Mouse (Mus musculus) lung, postnatal 0 days (tissue): ENCODE results near the gene Cers5. TPM values are rescaled to one million over a fixed set of nuclear protein-coding genes. Genes with fewer than 3 reads are reported as not detected.

ENCODE experiments used
- ATAC-seq: fragments of 200-750 bp; cut with Nextera tagmentation; 2 replicates; pipeline ENCODE4 v1.8.0; 2017; ENCODE audit warnings: moderate library complexity
- DNase-seq: peaks from one replicate; pipeline ENCODE4 v3.0.0-alpha.2; 2016; ENCODE audit warnings: low spot score
- H3K27ac ChIP-seq: fragments of 300-500 bp; sonication (generic); 2 replicates; pipeline ENCODE4 v1.5.1; 2014; ENCODE audit warnings: antibody characterized with exemption, mild to moderate bottlenecking, low read length, mixed read lengths
- H3K27me3 ChIP-seq: fragments of 300-500 bp; sonication (generic); replicated peaks from 2 replicates; pipeline ENCODE4 v1.6.1; 2014; ENCODE audit warnings: low read length, mixed read lengths; ENCODE audit not compliant: insufficient read depth
- H3K36me3 ChIP-seq: fragments of 300-500 bp; sonication (generic); 2 replicates; pipeline ENCODE4 v1.6.1; 2014; ENCODE audit warnings: low read length, mixed read lengths; ENCODE audit not compliant: insufficient read depth
- H3K4me1 ChIP-seq: fragments of 300-500 bp; sonication (generic); 2 replicates; pipeline ENCODE4 v1.6.1; 2014; ENCODE audit warnings: antibody characterized with exemption, low read depth, low read length, mixed read lengths; ENCODE audit not compliant: insufficient read depth
- H3K4me2 ChIP-seq: fragments of 300-500 bp; sonication (generic); replicated peaks from 2 replicates; pipeline ENCODE4 v1.6.1; 2014; ENCODE audit warnings: low read depth, mild to moderate bottlenecking, low read length, moderate library complexity, mixed read lengths
- H3K4me3 ChIP-seq: fragments of 300-500 bp; sonication (generic); 2 replicates; pipeline ENCODE4 v1.5.1; 2014; ENCODE audit warnings: low read depth, low read length
- H3K9ac ChIP-seq: fragments of 300-500 bp; sonication (generic); replicated peaks from 2 replicates; pipeline ENCODE4 v1.6.1; 2014; ENCODE audit warnings: low read depth, mild to moderate bottlenecking
- H3K9me3 ChIP-seq: fragments of 300-500 bp; sonication (generic); 2 replicates; pipeline ENCODE4 v1.6.1; 2016; ENCODE audit warnings: low read length, mixed read lengths
- CTCF ChIP-seq: IDR thresholded peaks from 2 replicates; pipeline ENCODE4 v1.5.1; 2016; ENCODE audit warnings: antibody characterized with exemption, mild to moderate bottlenecking
- EP300 ChIP-seq: IDR thresholded peaks from 2 replicates; pipeline ENCODE4 v1.6.1; 2016; ENCODE audit warnings: antibody characterized with exemption, mild to moderate bottlenecking, control low read depth
- WGBS: fragments of 180-500 bp; shearing (Covaris S2); extraction: QIAGEN DNeasy Blood & Tissue Kit; methylation state at CpG from one replicate; pipeline ENCODE4 v1.1.7; 2014; 5-methylcytosine and 5-hydroxymethylcytosine counted together
- polyA plus RNA-seq: library from polyadenylated mRNA; unstranded; fragments of >200 nt; fragmentation: Nextera tagmentation; extraction: Ambion mirVana; gene quantifications from 2 replicates; pipeline ENCODE4 v1.2.1, GENCODE M21; 2015

Gene Cers5
- polyA plus RNA-seq, 1 experiment from 2014 or later: 67.1 TPM

GRCm38 (mm10) chr15:99772925-99773324, 240 bp upstream of the Cers5 start:
- Histone ChIP-seq H3K27ac (no peak overlapping the region; the same call in 1 of the 2 replicates), H3K4me2 (no peak overlapping the region), H3K4me3 (no peak overlapping the region), H3K36me3 (no peaks in the 10 kb centered on the region), H3K9ac (no peak overlapping the region), H3K4me1 (no peaks in the 10 kb centered on the region), H3K9me3 (no peaks in the 10 kb centered on the region), H3K27me3 (no peaks in the 10 kb centered on the region)
- ATAC-seq (no peak), DNase-seq (no peak)
- TF ChIP-seq CTCF: no peak
- no peak for TF ChIP-seq EP300
- WGBS: 32% methylated on average over 3 of the region's 3 CpGs

GRCm38 (mm10) chr15:99772277-99772880, 306 bp downstream of the Cers5 start:
- peak overlapping the region; percentile 72 for H3K9ac ChIP-seq
- H3K4me1 ChIP-seq: no peaks in the 10 kb centered on the region
- H3K36me3 ChIP-seq: no peaks in the 10 kb centered on the region
- peak; percentile 40 for TF ChIP-seq CTCF
- no peak for TF ChIP-seq EP300
- DNase-seq: peak; percentile 96
- H3K27ac ChIP-seq: peak overlapping the region; percentile 90
- H3K4me2 ChIP-seq: peak overlapping the region; percentile 85
- peak overlapping the region; percentile 85 for H3K4me3 ChIP-seq
- 3% methylated on average over 26 of the region's 41 CpGs for WGBS
- peak; percentile 97 for ATAC-seq
- no peaks in the 10 kb centered on the region for H3K9me3 ChIP-seq
- H3K27me3 ChIP-seq: no peaks in the 10 kb centered on the region

GRCm38 (mm10) chr15:99771601-99772276, 946 bp downstream of the Cers5 start:
- H3K27me3 ChIP-seq: no peaks in the 10 kb centered on the region
- H3K4me3 ChIP-seq: peak overlapping the region; percentile 85
- no peaks in the 10 kb centered on the region for H3K4me1 ChIP-seq
- H3K36me3 ChIP-seq: no peaks in the 10 kb centered on the region
- peak overlapping the region; percentile 85 for H3K4me2 ChIP-seq
- peak overlapping the region; percentile 72 for H3K9ac ChIP-seq
- TF ChIP-seq EP300: no peak
- no peaks in the 10 kb centered on the region for H3K9me3 ChIP-seq
- peak overlapping the region; percentile 90 for H3K27ac ChIP-seq
- peak; percentile 49 for DNase-seq
- WGBS: under 1% methylated on average over 58 of the region's 59 CpGs
- peak; percentile 61 for ATAC-seq

GRCm38 (mm10) chr15:99771004-99771500, 1.6 kb downstream of the Cers5 start:
- DNase-seq: no peak
- ATAC-seq: no peak
- Histone ChIP-seq H3K27me3 (no peaks in the 10 kb centered on the region), H3K4me3 (peak overlapping the region; percentile 85), H3K4me1 (no peaks in the 10 kb centered on the region), H3K27ac (peak overlapping the region; percentile 90; the same call in 1 of the 2 replicates), H3K4me2 (peak overlapping the region; percentile 85), H3K36me3 (no peaks in the 10 kb centered on the region), H3K9me3 (no peaks in the 10 kb centered on the region), H3K9ac (0 out of 2 replicates have a peak overlapping the region, but pooled peaks have one; percentile 72)
- TF ChIP-seq EP300 (no peak), CTCF (no peak)
- WGBS: 8% methylated on average over 5 of the region's 5 CpGs

- Histone ChIP-seq H3K27ac (no peak overlapping the region), H3K4me3 (no peak overlapping the region), H3K4me2 (no peak overlapping the region), H3K27me3 (no peaks in the 10 kb centered on the region), H3K36me3 (no peaks in the 10 kb centered on the region), H3K9me3 (no peaks in the 10 kb centered on the region), H3K4me1 (no peaks in the 10 kb centered on the region), H3K9ac (no peak overlapping the region)
- 89% methylated on average over 1 of the region's 1 CpGs for WGBS
- no peak for ATAC-seq
- DNase-seq: no peak
- TF ChIP-seq CTCF (no peak), EP300 (no peak)
Observed at GRCm38 (mm10) chr15:99768761-99769160, 3.9 kb downstream of the Cers5 start.

- no peak for ATAC-seq
- DNase-seq: no peak
- no peak overlapping the region for H3K4me3 ChIP-seq
- no peaks in the 10 kb centered on the region for H3K9me3 ChIP-seq
- no peak overlapping the region for H3K9ac ChIP-seq
- H3K4me2 ChIP-seq: no peak overlapping the region
- H3K4me1 ChIP-seq: no peaks in the 10 kb centered on the region
- H3K27ac ChIP-seq: no peak overlapping the region
- no peak for TF ChIP-seq CTCF
- no peaks in the 10 kb centered on the region for H3K27me3 ChIP-seq
- no peaks in the 10 kb centered on the region for H3K36me3 ChIP-seq
- WGBS: 87% methylated on average over 4 of the region's 4 CpGs
Observed at GRCm38 (mm10) chr15:99767467-99767866, 5.2 kb downstream of the Cers5 start.
